Mouse (Mus musculus) limb, embryonic 13.5 days (tissue): Measurements from ENCODE around the gene Sgpp1. TPM values are rescaled to one million over a fixed set of nuclear protein-coding genes. Genes with fewer than 3 reads are reported as not detected.

Experiments
- polyA plus RNA-seq: library from polyadenylated mRNA; unstranded; fragments of >200 nt; fragmentation: Nextera tagmentation; extraction: Ambion mirVana; gene quantifications from 2 replicates; pipeline ENCODE4 v1.2.1, GENCODE M21; 2015

The Sgpp1 gene
- polyA plus RNA-seq, 1 experiment from 2014 or later, result 12.3 TPM

Other genes with a start within 250 kb of the Sgpp1 start
- 13.7 and 14.3 TPM in 2 replicates for gene Ppp2r5e, start 139.5 kb downstream of the Sgpp1 start, polyA plus RNA-seq
- 11.7 and 12.7 TPM in 2 replicates for gene Wdr89, start 66.2 kb downstream of the Sgpp1 start, polyA plus RNA-seq
- 71.4 and 75.9 TPM in 2 replicates for gene Syne2, start 82.4 kb upstream of the Sgpp1 start, polyA plus RNA-seq